Mouse (Mus musculus) hindbrain, postnatal 0 days (tissue): Measurements from ENCODE around the gene Gale. TPM values are rescaled to one million over a fixed set of nuclear protein-coding genes. Genes with fewer than 3 reads are reported as not detected.

Experiments used
- ATAC-seq: fragments of 200-750 bp; cut with Nextera tagmentation; 2 replicates; pipeline ENCODE4 v1.8.0; 2017; ENCODE audit warnings: mild to moderate bottlenecking, moderate TSS enrichment, moderate library complexity
- DNase-seq: peaks from one replicate; pipeline ENCODE4 v3.0.0-alpha.2; 2015; ENCODE audit warnings: low spot score
- H3K27ac ChIP-seq: fragments of 300-500 bp; sonication (generic); 2 replicates; pipeline ENCODE4 v1.5.1; 2014; ENCODE audit warnings: mild to moderate bottlenecking
- H3K27me3 ChIP-seq: fragments of 300-500 bp; sonication (generic); 2 replicates; pipeline ENCODE4 v1.6.1; 2014; ENCODE audit warnings: low read length, mixed read lengths; ENCODE audit not compliant: insufficient read depth
- H3K36me3 ChIP-seq: fragments of 300-500 bp; sonication (generic); 2 replicates; pipeline ENCODE4 v1.6.1; 2014; ENCODE audit warnings: low read length, mixed read lengths; ENCODE audit not compliant: insufficient read depth
- H3K4me1 ChIP-seq: fragments of 300-500 bp; sonication (generic); 2 replicates; pipeline ENCODE4 v1.6.1; 2014; ENCODE audit warnings: antibody characterized with exemption, low read length, mixed read lengths; ENCODE audit not compliant: insufficient read depth
- H3K4me2 ChIP-seq: fragments of 300-500 bp; sonication (generic); 2 replicates; pipeline ENCODE4 v1.6.1; 2014; ENCODE audit warnings: low read depth, mild to moderate bottlenecking, low read length, moderate library complexity, mixed read lengths
- H3K4me3 ChIP-seq: fragments of 300-500 bp; sonication (generic); 2 replicates; pipeline ENCODE4 v1.5.1; 2014; ENCODE audit warnings: low read length
- H3K9ac ChIP-seq: fragments of 300-500 bp; sonication (generic); replicated peaks from 2 replicates; pipeline ENCODE4 v1.6.1; 2014; ENCODE audit warnings: mild to moderate bottlenecking, low read length, moderate library complexity, mixed read lengths
- H3K9me3 ChIP-seq: fragments of 300-500 bp; sonication (generic); 2 replicates; pipeline ENCODE4 v1.6.1; 2016; ENCODE audit warnings: low read length, mixed read lengths
- CTCF ChIP-seq: IDR thresholded peaks from 2 replicates; pipeline ENCODE4 v1.5.1; 2016; ENCODE audit warnings: antibody characterized with exemption, control low read depth, low read depth
- WGBS: fragments of 180-500 bp; shearing (Covaris S2); extraction: QIAGEN DNeasy Blood & Tissue Kit; methylation state at CpG from one replicate; pipeline ENCODE4 v1.1.7; 2014; 5-methylcytosine and 5-hydroxymethylcytosine counted together
- polyA plus RNA-seq: library from polyadenylated mRNA; unstranded; fragments of >200 nt; fragmentation: Nextera tagmentation; extraction: Ambion mirVana; gene quantifications from 2 replicates; pipeline ENCODE4 v1.2.1, GENCODE M21; 2015
- total RNA-seq: library from RNA; depleted of rRNA; stranded (reverse); fragments of >200 nt; gene quantifications from 2 replicates; pipeline ENCODE4 v1.2.3, GENCODE M21; 2014

Gene Gale
- total and polyA plus RNA-seq, 2 experiments from 2014 or later = 39.8 to 41.2 TPM

- H3K27ac ChIP-seq = no peak overlapping the region
- no peak overlapping the region for H3K4me2 ChIP-seq
- TF ChIP-seq CTCF = no peak
- WGBS = 91% methylated on average over 6 of the region's 6 CpGs
- H3K4me1 ChIP-seq = peaks cover 4% of the 10 kb centered on the region; the same call in 1 of the 2 replicates
- H3K4me3 ChIP-seq = no peak overlapping the region
- no peak for ATAC-seq
- H3K9ac ChIP-seq = no peak overlapping the region
- no peak for DNase-seq
- H3K9me3 ChIP-seq = no peaks in the 10 kb centered on the region
- H3K36me3 ChIP-seq = peaks cover 6% of the 10 kb centered on the region; the same call in 1 of the 2 replicates
- no peaks in the 10 kb centered on the region for H3K27me3 ChIP-seq
Observed at GRCm38 (mm10) chr4:135942193-135942592, 21.3 kb upstream of the Gale start.

- TF ChIP-seq CTCF = no peak
- no peak for ATAC-seq
- H3K9me3 ChIP-seq = no peaks in the 10 kb centered on the region
- no peak for DNase-seq
- WGBS = 37% methylated on average over 4 of the region's 4 CpGs
- H3K36me3 ChIP-seq = peaks cover 6% of the 10 kb centered on the region; the same call in 1 of the 2 replicates
- no peak overlapping the region for H3K4me3 ChIP-seq
- H3K4me2 ChIP-seq = no peak overlapping the region
- H3K27ac ChIP-seq = no peak overlapping the region
- H3K4me1 ChIP-seq = peaks cover 4% of the 10 kb centered on the region; the same call in 1 of the 2 replicates
- no peak overlapping the region for H3K9ac ChIP-seq
- H3K27me3 ChIP-seq = no peaks in the 10 kb centered on the region
Observed at GRCm38 (mm10) chr4:135943389-135943788, 20.1 kb upstream of the Gale start.

GRCm38 (mm10) chr4:135945706-135946105, 17.8 kb upstream of the Gale start:
- peaks cover 4% of the 10 kb centered on the region; the same call in 1 of the 2 replicates for H3K4me1 ChIP-seq
- peak overlapping the region; percentile 57 for H3K9ac ChIP-seq
- no peak for TF ChIP-seq CTCF
- WGBS = 73% methylated on average over 10 of the region's 10 CpGs
- peak overlapping the region; percentile 87 for H3K27ac ChIP-seq
- H3K4me2 ChIP-seq = peak overlapping the region; percentile 89
- H3K27me3 ChIP-seq = no peaks in the 10 kb centered on the region
- peak; percentile 4; the same call in 1 of the 2 replicates for ATAC-seq
- H3K4me3 ChIP-seq = peak overlapping the region; percentile 75
- no peaks in the 10 kb centered on the region for H3K36me3 ChIP-seq
- DNase-seq = no peak
- no peaks in the 10 kb centered on the region for H3K9me3 ChIP-seq

GRCm38 (mm10) chr4:135946278-135946658, 17.3 kb upstream of the Gale start, which contains the start of gene Hmgcl:
TSS of gene Hmgcl (plus strand) at chr4:135946448.
- Histone ChIP-seq H3K9me3 (no peaks in the 10 kb centered on the region), H3K36me3 (no peaks in the 10 kb centered on the region), H3K4me1 (peaks cover 4% of the 10 kb centered on the region; the same call in 1 of the 2 replicates), H3K4me2 (peak within 1 kb of the TSS; percentile 89), H3K27ac (peak within 1 kb of the TSS; percentile 87), H3K4me3 (peak within 1 kb of the TSS; percentile 75), H3K9ac (peak within 1 kb of the TSS; percentile 57), H3K27me3 (no peaks in the 10 kb centered on the region)
- DNase-seq (peak; percentile 96), ATAC-seq (peak; percentile 95)
- under 1% methylated on average over 23 of the region's 23 CpGs for WGBS
- TF ChIP-seq CTCF = no peak

GRCm38 (mm10) chr4:135946659-135947301, 16.7 kb upstream of the Gale start:
- Histone ChIP-seq H3K4me2 (peak overlapping the region; percentile 89), H3K4me1 (peaks cover 4% of the 10 kb centered on the region; the same call in 1 of the 2 replicates), H3K4me3 (peak overlapping the region; percentile 75), H3K36me3 (no peaks in the 10 kb centered on the region), H3K9ac (peak overlapping the region; percentile 57), H3K9me3 (no peaks in the 10 kb centered on the region), H3K27me3 (no peaks in the 10 kb centered on the region), H3K27ac (peak overlapping the region; percentile 87)
- DNase-seq (peak; percentile 55), ATAC-seq (peak; percentile 27)
- WGBS = 2% methylated on average over 28 of the region's 28 CpGs
- no peak for TF ChIP-seq CTCF

- Histone ChIP-seq H3K4me3 (no peak overlapping the region), H3K9ac (no peak overlapping the region), H3K4me2 (no peak overlapping the region), H3K27me3 (no peaks in the 10 kb centered on the region), H3K36me3 (no peaks in the 10 kb centered on the region), H3K4me1 (peaks cover 4% of the 10 kb centered on the region; the same call in 1 of the 2 replicates), H3K9me3 (no peaks in the 10 kb centered on the region), H3K27ac (no peak overlapping the region)
- no peak for ATAC-seq
- WGBS = 95% methylated on average over 8 of the region's 8 CpGs
- TF ChIP-seq CTCF = no peak
- no peak for DNase-seq
Observed at GRCm38 (mm10) chr4:135948142-135948541, 15.4 kb upstream of the Gale start.

- Histone ChIP-seq H3K36me3 (no peaks in the 10 kb centered on the region), H3K9ac (no peak overlapping the region), H3K4me1 (peaks cover 4% of the 10 kb centered on the region; the same call in 1 of the 2 replicates), H3K27ac (no peak overlapping the region), H3K27me3 (no peaks in the 10 kb centered on the region), H3K9me3 (no peaks in the 10 kb centered on the region), H3K4me3 (no peak overlapping the region), H3K4me2 (no peak overlapping the region)
- no peak for DNase-seq
- 74% methylated on average over 10 of the region's 10 CpGs for WGBS
- no peak for ATAC-seq
- no peak for TF ChIP-seq CTCF
Observed at GRCm38 (mm10) chr4:135949475-135949874, 14.1 kb upstream of the Gale start.
